Mouse (Mus musculus) c-Kit-positive CD71-negative TER-119-negative erythroid progenitor cells, embryonic 14.5 days (primary cell): Measurements from ENCODE around the gene Dpp8.
"Not testable (repeated sequence)": the region's sequence is repeated elsewhere in the genome, so short reads cannot be mapped to it uniquely, and the experiment has no call there.

ENCODE experiments used
- DNase-seq: peaks from one replicate; pipeline ENCODE4 v3.0.0-alpha.2; 2013; ENCODE audit warnings: low read depth

Gene Dpp8

GRCm38 (mm10) chr9:65032269-65033108 lies at the start of gene Dpp8:
Dpp8 (plus strand) TSS chr9:65032414.
- DNase-seq, result peak; percentile 94

GRCm38 (mm10) chr9:64985037-64985794 lies 47.0 kb upstream of the Dpp8 start:
- DNase-seq, result peak; percentile 10

- no peak for DNase-seq
Measured at GRCm38 (mm10) chr9:64985807-64986206, 46.4 kb upstream of the Dpp8 start.

- no peak for DNase-seq
Measured at GRCm38 (mm10) chr9:64987651-64988050, 44.6 kb upstream of the Dpp8 start.

GRCm38 (mm10) chr9:64988443-64988842 lies 43.8 kb upstream of the Dpp8 start:
- no peak for DNase-seq

GRCm38 (mm10) chr9:64990291-64990690 lies 41.9 kb upstream of the Dpp8 start:
- no peak for DNase-seq

GRCm38 (mm10) chr9:64995464-64995863 lies 36.8 kb upstream of the Dpp8 start:
- DNase-seq, result not testable (repeated sequence)

GRCm38 (mm10) chr9:65001481-65001880 lies 30.7 kb upstream of the Dpp8 start:
- no peak for DNase-seq

- no peak for DNase-seq
Measured at GRCm38 (mm10) chr9:65005737-65006136, 26.5 kb upstream of the Dpp8 start.

- no peak for DNase-seq
Measured at GRCm38 (mm10) chr9:65010632-65011031, 21.6 kb upstream of the Dpp8 start.

- no peak for DNase-seq
Measured at GRCm38 (mm10) chr9:65011304-65011703, 20.9 kb upstream of the Dpp8 start.

- DNase-seq, result no peak
Measured at GRCm38 (mm10) chr9:65015461-65016222, 16.6 kb upstream of the Dpp8 start.

GRCm38 (mm10) chr9:65016241-65016977 lies 15.8 kb upstream of the Dpp8 start:
- DNase-seq, result no peak

- no peak for DNase-seq
Measured at GRCm38 (mm10) chr9:65016978-65017827, 15.0 kb upstream of the Dpp8 start.

- DNase-seq, result no peak
Measured at GRCm38 (mm10) chr9:65017896-65018295, 14.3 kb upstream of the Dpp8 start.

GRCm38 (mm10) chr9:65018588-65019121 lies 13.6 kb upstream of the Dpp8 start:
- DNase-seq, result no peak

GRCm38 (mm10) chr9:65019146-65019545 lies 13.1 kb upstream of the Dpp8 start:
- DNase-seq, result no peak

GRCm38 (mm10) chr9:65020128-65020527 lies 12.1 kb upstream of the Dpp8 start:
- no peak for DNase-seq

GRCm38 (mm10) chr9:65020991-65021886 lies 11.0 kb upstream of the Dpp8 start, which contains the start of gene Hacd3:
Hacd3 (minus strand) TSS chr9:65021693.
- peak; percentile 70 for DNase-seq
